Mouse (Mus musculus): ENCODE results near the gene Cenps. TPM values are rescaled to one million over a fixed set of nuclear protein-coding genes. Genes with fewer than 3 reads are reported as not detected.
A peak's percentile ranks its signal among the peaks of the same experiment; 100 is the strongest.

The Cenps gene
- 36.0 and 40.6 TPM in 2 replicates for polyA plus RNA-seq (2015; fragmentation: Nextera tagmentation; extraction: Ambion mirVana)

GRCm38 (mm10) chr4:149136982-149137770, at the start of gene Cenps:
Gene Cenps, minus strand, starts transcription at chr4:149137629.
- H3K4me3 ChIP-seq (replicated peaks), result peak within 1 kb of the TSS; percentile 69
- H3K4me1 ChIP-seq, result peaks cover 11% of the 10 kb centered on the region
- H3K9me3 ChIP-seq (replicated peaks), result no peaks in the 10 kb centered on the region
- peak within 1 kb of the TSS; percentile 72 for H3K4me2 ChIP-seq
- H3K27me3 ChIP-seq, result no peaks in the 10 kb centered on the region
- H3K27ac ChIP-seq, result peak within 1 kb of the TSS; percentile 96
- under 1% methylated on average over 68 of the region's 68 CpGs for WGBS
- H3K36me3 ChIP-seq, result no peaks in the 10 kb centered on the region
- peak; percentile 94 for ATAC-seq (replicated peaks; ENCODE audit: low FRiP score)
- H3K9ac ChIP-seq, result peak within 1 kb of the TSS; percentile 62

DNA sequence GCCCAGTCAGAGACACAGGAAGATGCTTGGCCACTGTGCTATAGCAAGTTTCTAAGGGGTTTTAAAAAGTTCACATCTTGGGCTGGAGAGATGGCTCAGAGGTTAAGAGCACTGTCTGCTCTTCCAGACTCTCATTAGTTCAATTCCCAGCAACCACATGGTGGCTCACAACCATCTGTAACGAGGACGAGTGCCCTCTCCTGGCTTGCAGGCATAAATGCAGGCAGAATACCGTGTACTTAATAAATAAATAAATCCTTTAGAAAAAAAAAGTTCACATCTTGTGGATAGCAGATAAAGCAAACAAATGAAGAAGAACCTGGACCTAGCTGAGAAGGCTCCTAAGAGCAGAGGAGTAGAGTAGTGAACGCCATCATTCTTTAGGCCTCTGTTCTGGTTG, 45.3 kb upstream of the Cenps start:
- H3K27me3 ChIP-seq, result no peaks in the 10 kb centered on the region
- no peak overlapping the region for H3K27ac ChIP-seq
- no peak overlapping the region for H3K4me3 ChIP-seq (replicated peaks)
- ATAC-seq (replicated peaks; ENCODE audit: low FRiP score), result no peak
- H3K36me3 ChIP-seq, result peaks cover 80% of the 10 kb centered on the region
- 0 out of 2 replicates have a peak, but pooled peaks cover 4% of the 10 kb centered on the region for H3K4me1 ChIP-seq
- no peak overlapping the region for H3K4me2 ChIP-seq
- no peak overlapping the region for H3K9ac ChIP-seq
- no peaks in the 10 kb centered on the region for H3K9me3 ChIP-seq (replicated peaks)
- WGBS, result 63% methylated on average over 4 of the region's 4 CpGs

- Histone ChIP-seq H3K4me1 (0 out of 2 replicates have a peak, but pooled peaks cover 4% of the 10 kb centered on the region), H3K36me3 (peaks cover 75% of the 10 kb centered on the region), H3K4me2 (no peak overlapping the region), H3K27ac (no peak overlapping the region), H3K4me3 (replicated peaks) (no peak overlapping the region), H3K9ac (no peak overlapping the region), H3K9me3 (replicated peaks) (no peaks in the 10 kb centered on the region), H3K27me3 (no peaks in the 10 kb centered on the region)
- ATAC-seq (replicated peaks; ENCODE audit: low FRiP score), result no peak
- WGBS, result 82% methylated on average over 7 of the region's 7 CpGs
Measured at GRCm38 (mm10) chr4:149182192-149182591, 44.8 kb upstream of the Cenps start.

GRCm38 (mm10) chr4:149179573-149179972, 42.1 kb upstream of the Cenps start:
- no peak overlapping the region for H3K4me3 ChIP-seq (replicated peaks)
- no peak overlapping the region for H3K27ac ChIP-seq
- H3K9ac ChIP-seq, result no peak overlapping the region
- peaks cover 53% of the 10 kb centered on the region for H3K36me3 ChIP-seq
- no peak overlapping the region for H3K4me2 ChIP-seq
- 0 out of 2 replicates have a peak, but pooled peaks cover 4% of the 10 kb centered on the region for H3K4me1 ChIP-seq
- WGBS, result 46% methylated on average over 4 of the region's 4 CpGs
- ATAC-seq (replicated peaks; ENCODE audit: low FRiP score), result no peak
- H3K9me3 ChIP-seq (replicated peaks), result no peaks in the 10 kb centered on the region
- H3K27me3 ChIP-seq, result no peaks in the 10 kb centered on the region

DNA sequence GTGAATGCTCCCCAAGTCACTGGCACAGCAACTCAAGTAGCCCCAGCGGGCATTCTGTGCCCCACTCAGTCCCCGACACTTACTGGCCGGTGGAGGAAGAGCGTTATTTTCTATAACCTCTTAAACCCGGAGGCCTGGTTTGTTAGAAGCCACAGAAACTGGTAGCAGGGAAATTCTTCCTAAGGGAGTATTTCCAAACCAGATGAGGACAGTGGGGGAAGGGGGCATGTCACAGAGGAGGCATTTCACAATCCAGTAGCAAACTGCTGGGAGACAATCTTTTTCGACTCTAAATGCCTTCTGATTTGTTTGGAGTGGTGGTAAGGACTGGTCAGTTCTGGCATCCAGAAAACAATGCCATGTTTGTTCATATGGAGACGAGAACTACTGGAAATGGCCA, 41.7 kb upstream of the Cenps start:
- 77% methylated on average over 7 of the region's 7 CpGs for WGBS

GRCm38 (mm10) chr4:149178328-149178727, 40.9 kb upstream of the Cenps start:
- H3K9ac ChIP-seq, result no peak overlapping the region

More for the DNA sequence above, 41.7 kb upstream of the Cenps start:
- Histone ChIP-seq H3K27ac (no peak overlapping the region), H3K9me3 (replicated peaks) (no peaks in the 10 kb centered on the region), H3K4me1 (0 out of 2 replicates have a peak, but pooled peaks cover 4% of the 10 kb centered on the region), H3K4me3 (replicated peaks) (no peak overlapping the region), H3K27me3 (no peaks in the 10 kb centered on the region), H3K9ac (no peak overlapping the region), H3K36me3 (peaks cover 49% of the 10 kb centered on the region), H3K4me2 (no peak overlapping the region)
- no peak for ATAC-seq (replicated peaks; ENCODE audit: low FRiP score)

GRCm38 (mm10) chr4:149177046-149177445, 39.6 kb upstream of the Cenps start:
- H3K36me3 ChIP-seq, result peaks cover 28% of the 10 kb centered on the region
- no peak overlapping the region for H3K4me2 ChIP-seq
- no peaks in the 10 kb centered on the region for H3K9me3 ChIP-seq (replicated peaks)
- no peak overlapping the region for H3K4me3 ChIP-seq (replicated peaks)
- H3K27ac ChIP-seq, result no peak overlapping the region
- no peaks in the 10 kb centered on the region for H3K27me3 ChIP-seq
- WGBS, result 52% methylated on average over 5 of the region's 5 CpGs
- no peak for ATAC-seq (replicated peaks; ENCODE audit: low FRiP score)
- no peak overlapping the region for H3K9ac ChIP-seq
- peaks cover 4% of the 10 kb centered on the region; the same call in 1 of the 2 replicates for H3K4me1 ChIP-seq

More at GRCm38 (mm10) chr4:149178328-149178727, 40.9 kb upstream of the Cenps start:
- WGBS, result 61% methylated on average over 7 of the region's 7 CpGs
- H3K4me3 ChIP-seq (replicated peaks), result no peak overlapping the region
- H3K27me3 ChIP-seq, result no peaks in the 10 kb centered on the region
- H3K36me3 ChIP-seq, result peaks cover 41% of the 10 kb centered on the region
- H3K4me2 ChIP-seq, result no peak overlapping the region
- peaks cover 4% of the 10 kb centered on the region; the same call in 1 of the 2 replicates for H3K4me1 ChIP-seq
- no peak for ATAC-seq (replicated peaks; ENCODE audit: low FRiP score)
- H3K27ac ChIP-seq, result no peak overlapping the region
- H3K9me3 ChIP-seq (replicated peaks), result no peaks in the 10 kb centered on the region

GRCm38 (mm10) chr4:149176645-149177044, 39.2 kb upstream of the Cenps start:
- H3K4me2 ChIP-seq, result no peak overlapping the region
- no peak overlapping the region for H3K9ac ChIP-seq
- 84% methylated on average over 6 of the region's 6 CpGs for WGBS
- ATAC-seq (replicated peaks; ENCODE audit: low FRiP score), result no peak
- H3K4me3 ChIP-seq (replicated peaks), result no peak overlapping the region
- no peak overlapping the region for H3K27ac ChIP-seq
- no peaks in the 10 kb centered on the region for H3K27me3 ChIP-seq
- no peaks in the 10 kb centered on the region for H3K9me3 ChIP-seq (replicated peaks)
- peaks cover 24% of the 10 kb centered on the region for H3K36me3 ChIP-seq
- peaks cover 7% of the 10 kb centered on the region; the same call in 1 of the 2 replicates for H3K4me1 ChIP-seq

GRCm38 (mm10) chr4:149173661-149174060, 36.2 kb upstream of the Cenps start:
- no peak for ATAC-seq (replicated peaks; ENCODE audit: low FRiP score)
- Histone ChIP-seq H3K27ac (no peak overlapping the region), H3K27me3 (no peaks in the 10 kb centered on the region), H3K9ac (no peak overlapping the region), H3K4me1 (peaks cover 10% of the 10 kb centered on the region), H3K36me3 (no peaks in the 10 kb centered on the region), H3K9me3 (replicated peaks) (no peaks in the 10 kb centered on the region), H3K4me3 (replicated peaks) (no peak overlapping the region), H3K4me2 (no peak overlapping the region)
- 84% methylated on average over 6 of the region's 6 CpGs for WGBS

DNA sequence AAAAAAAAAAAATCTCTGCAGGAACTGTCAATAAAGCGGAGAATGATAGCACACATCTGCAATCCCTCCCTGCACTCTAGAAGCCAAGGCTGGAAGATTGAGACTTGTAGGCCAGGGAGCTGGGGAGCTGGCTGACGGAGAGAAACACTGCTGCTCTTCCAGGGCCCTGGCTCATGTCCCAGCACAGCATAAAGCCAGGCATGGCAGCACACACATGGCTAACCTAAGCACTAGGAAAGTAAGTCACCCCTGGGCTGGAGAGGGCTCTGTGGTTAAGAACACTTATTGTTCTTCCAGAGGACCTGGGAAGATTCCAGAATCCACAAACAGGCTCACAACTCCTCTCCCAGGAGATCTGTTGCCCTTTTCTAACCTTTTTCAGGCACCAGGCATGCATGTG, 35.2 kb upstream of the Cenps start:
- H3K27me3 ChIP-seq, result no peaks in the 10 kb centered on the region
- no peak overlapping the region for H3K4me2 ChIP-seq
- H3K4me3 ChIP-seq (replicated peaks), result no peak overlapping the region
- no peaks in the 10 kb centered on the region for H3K36me3 ChIP-seq
- H3K9me3 ChIP-seq (replicated peaks), result no peaks in the 10 kb centered on the region
- peak overlapping the region; percentile 19; the same call in 1 of the 2 replicates for H3K27ac ChIP-seq
- 79% methylated on average over 2 of the region's 2 CpGs for WGBS
- ATAC-seq (replicated peaks; ENCODE audit: low FRiP score), result no peak
- no peak overlapping the region for H3K9ac ChIP-seq
- peaks cover 6% of the 10 kb centered on the region for H3K4me1 ChIP-seq

DNA sequence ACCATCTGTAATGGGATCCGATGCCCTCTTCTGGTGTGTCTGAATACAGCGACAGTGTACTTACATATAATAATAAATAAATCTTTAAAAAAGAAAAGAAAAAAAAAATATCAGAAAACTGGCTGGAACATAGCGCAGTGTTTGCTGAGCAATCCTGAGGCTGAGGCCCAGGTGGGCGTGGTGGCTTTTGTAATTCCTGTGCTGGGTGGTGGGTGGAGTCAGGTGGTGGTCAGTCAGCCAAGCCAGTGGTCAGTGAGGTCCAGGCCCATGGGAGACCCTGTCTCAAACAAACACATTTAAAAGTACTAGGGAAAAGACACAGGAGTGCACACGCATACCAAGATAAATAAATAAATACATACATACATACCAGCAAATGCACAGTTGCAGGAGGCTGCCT, 34.7 kb upstream of the Cenps start:
- Histone ChIP-seq H3K4me1 (peaks cover 6% of the 10 kb centered on the region), H3K27me3 (no peaks in the 10 kb centered on the region), H3K9me3 (replicated peaks) (no peaks in the 10 kb centered on the region), H3K4me2 (no peak overlapping the region), H3K36me3 (no peaks in the 10 kb centered on the region), H3K9ac (no peak overlapping the region), H3K4me3 (replicated peaks) (no peak overlapping the region), H3K27ac (peak overlapping the region; percentile 19; the same call in 1 of the 2 replicates)
- WGBS, result 83% methylated on average over 5 of the region's 5 CpGs
- ATAC-seq (replicated peaks; ENCODE audit: low FRiP score), result 0 out of 2 replicates have a peak, but pooled peaks have one; percentile 34

DNA sequence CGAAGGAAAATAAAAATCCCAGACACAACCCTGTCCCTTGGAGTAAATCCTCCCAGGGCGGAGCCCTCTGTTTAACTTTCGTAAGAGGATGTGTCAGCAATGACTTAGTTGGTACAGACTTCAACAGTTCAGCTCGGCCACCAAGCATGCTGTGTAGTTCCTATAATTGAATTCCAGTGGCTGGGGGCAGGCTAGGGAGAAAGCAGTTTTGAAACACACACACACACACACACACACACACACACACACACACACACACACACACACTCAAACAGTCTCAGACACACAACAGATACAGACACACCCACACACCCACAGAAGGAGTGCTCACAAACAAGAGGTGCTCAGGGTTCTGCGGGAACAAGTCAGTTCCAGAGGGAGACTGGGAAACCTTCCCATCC, 34.2 kb upstream of the Cenps start:
- H3K4me1 ChIP-seq, result peaks cover 6% of the 10 kb centered on the region
- H3K9me3 ChIP-seq (replicated peaks), result no peaks in the 10 kb centered on the region
- 56% methylated on average over 5 of the region's 5 CpGs for WGBS
- H3K27ac ChIP-seq, result no peak overlapping the region
- H3K4me2 ChIP-seq, result no peak overlapping the region
- no peak for ATAC-seq (replicated peaks; ENCODE audit: low FRiP score)
- no peaks in the 10 kb centered on the region for H3K36me3 ChIP-seq
- H3K9ac ChIP-seq, result no peak overlapping the region
- no peak overlapping the region for H3K4me3 ChIP-seq (replicated peaks)
- no peaks in the 10 kb centered on the region for H3K27me3 ChIP-seq

All from kidney, embryonic 15.5 days (tissue).